Mouse (Mus musculus) retina, postnatal 7 days (tissue): Measurements from ENCODE around the gene Sh3gl1.

ENCODE experiments used
- DNase-seq: peaks from one replicate; pipeline ENCODE4 v3.0.0-alpha.2; 2012; ENCODE audit warnings: low read depth, low spot score

Gene Sh3gl1

GRCm38 (mm10) chr17:56040030-56040856 lies 3.8 kb upstream of the Sh3gl1 start, which contains the start of gene Chaf1a:
Gene Chaf1a (plus strand): TSS chr17:56040439.
- peak; percentile 94 for DNase-seq

- no peak for DNase-seq
These were observed 2.9 kb upstream of the Sh3gl1 start for GRCm38 (mm10) chr17:56039345-56039744.

- DNase-seq: no peak
These were observed 2.3 kb upstream of the Sh3gl1 start for GRCm38 (mm10) chr17:56038583-56039261.

- DNase-seq: no peak
These were observed 459 bp upstream of the Sh3gl1 start for GRCm38 (mm10) chr17:56036901-56037287.

- DNase-seq: no peak
These were observed 1.2 kb downstream of the Sh3gl1 start for GRCm38 (mm10) chr17:56035216-56035615.

- DNase-seq: no peak
These were observed 1.7 kb downstream of the Sh3gl1 start for GRCm38 (mm10) chr17:56034726-56035100.

GRCm38 (mm10) chr17:56034040-56034725 lies 2.3 kb downstream of the Sh3gl1 start:
- no peak for DNase-seq

GRCm38 (mm10) chr17:56032831-56033230 lies 3.6 kb downstream of the Sh3gl1 start:
- no peak for DNase-seq

- no peak for DNase-seq
These were observed 4.2 kb downstream of the Sh3gl1 start for GRCm38 (mm10) chr17:56032127-56032733.

- DNase-seq: no peak
These were observed 5.0 kb downstream of the Sh3gl1 start for GRCm38 (mm10) chr17:56031431-56031830.

GRCm38 (mm10) chr17:56030919-56031318 lies 5.5 kb downstream of the Sh3gl1 start:
- no peak for DNase-seq

- DNase-seq: no peak
These were observed 6.1 kb downstream of the Sh3gl1 start for GRCm38 (mm10) chr17:56030238-56030870.

- no peak for DNase-seq
These were observed 8.5 kb downstream of the Sh3gl1 start for GRCm38 (mm10) chr17:56027801-56028441.

- DNase-seq: no peak
These were observed 9.6 kb downstream of the Sh3gl1 start for GRCm38 (mm10) chr17:56026881-56027280.

GRCm38 (mm10) chr17:56026303-56026702 lies 10.1 kb downstream of the Sh3gl1 start:
- no peak for DNase-seq

GRCm38 (mm10) chr17:56024931-56025330 lies 11.5 kb downstream of the Sh3gl1 start:
- DNase-seq: no peak

GRCm38 (mm10) chr17:56024476-56024875 lies 12.0 kb downstream of the Sh3gl1 start:
- no peak for DNase-seq

- DNase-seq: no peak
These were observed 13.0 kb downstream of the Sh3gl1 start for GRCm38 (mm10) chr17:56023386-56023785.

- no peak for DNase-seq
These were observed 13.5 kb downstream of the Sh3gl1 start for GRCm38 (mm10) chr17:56022989-56023290.

- DNase-seq: no peak
These were observed 14.1 kb downstream of the Sh3gl1 start for GRCm38 (mm10) chr17:56022131-56022988.
